Mouse (Mus musculus) liver, embryonic 14.5 days (tissue): ENCODE data around the gene Topbp1. TPM values are rescaled to one million over a fixed set of nuclear protein-coding genes. Genes with fewer than 3 reads are reported as not detected.

Experiments used
- ATAC-seq: fragments of 200-750 bp; cut with Nextera tagmentation; 2 replicates; pipeline ENCODE4 v1.8.0; 2017; ENCODE audit warnings: moderate number of reproducible peaks, mild to moderate bottlenecking, moderate library complexity; ENCODE audit not compliant: insufficient read depth
- DNase-seq, 3 experiments: peaks; one replicate each; pipeline ENCODE4 v3.0.0-alpha.2; 2012 to 2013; ENCODE audit warnings: low read depth in 3 of 3, low spot score in 3 of 3
- H3K27ac ChIP-seq: fragments of 300-500 bp; sonication (generic); 2 replicates; pipeline ENCODE4 v1.5.1; 2014; ENCODE audit warnings: moderate library complexity, mild to moderate bottlenecking, control low read depth, inconsistent platforms
- H3K27me3 ChIP-seq: fragments of 300-500 bp; sonication (generic); 2 replicates; pipeline ENCODE4 v1.6.1; 2014; ENCODE audit warnings: mild to moderate bottlenecking, low read length, moderate library complexity; ENCODE audit not compliant: control insufficient read depth, insufficient read depth
- H3K36me3 ChIP-seq: fragments of 300-500 bp; sonication (generic); replicated peaks from 2 replicates; pipeline ENCODE4 v1.6.1; 2014; ENCODE audit warnings: low read depth; ENCODE audit not compliant: control insufficient read depth, insufficient read depth
- H3K4me1 ChIP-seq, 2 experiments: fragments of 200-500 bp in 1 of 2; fragments of 300-500 bp in 1 of 2; sonication (generic) in 1 of 2; replicated peaks; 2 replicates each; pipeline ENCODE4 v1.6.1; 2012 to 2014; ENCODE audit warnings: antibody characterized with exemption in 1 of 2, inconsistent platforms in 1 of 2, low read length in 1 of 2; ENCODE audit not compliant: control insufficient read depth in 2 of 2, insufficient read depth in 2 of 2
- H3K4me2 ChIP-seq: fragments of 300-500 bp; sonication (generic); 2 replicates; pipeline ENCODE4 v1.6.1; 2014; ENCODE audit warnings: low read depth, mild to moderate bottlenecking, control low read depth, moderate library complexity
- H3K4me3 ChIP-seq, 2 experiments: fragments of 200-500 bp in 1 of 2; fragments of 300-500 bp in 1 of 2; sonication (generic) in 1 of 2; 2 replicates each; pipeline ENCODE4 v1.5.1; 2012 to 2014; ENCODE audit warnings: low read depth in 2 of 2, low read length in 2 of 2, mild to moderate bottlenecking in 2 of 2, control low read depth in 1 of 2, inconsistent platforms in 1 of 2, moderate library complexity in 1 of 2; ENCODE audit not compliant: insufficient read depth in 1 of 2
- H3K9ac ChIP-seq: fragments of 300-500 bp; sonication (generic); replicated peaks from 2 replicates; pipeline ENCODE4 v1.6.1; 2014; ENCODE audit warnings: mild to moderate bottlenecking, control low read depth, moderate library complexity
- H3K9me3 ChIP-seq: fragments of 300-500 bp; sonication (generic); 2 replicates; pipeline ENCODE4 v1.6.1; 2016; ENCODE audit warnings: low read length, mixed read lengths; ENCODE audit not compliant: control insufficient read depth
- CTCF ChIP-seq: IDR thresholded peaks from 2 replicates; pipeline ENCODE4 v1.5.1; 2016; ENCODE audit warnings: antibody characterized with exemption, low read depth, control low read depth
- EP300 ChIP-seq: IDR thresholded peaks from 2 replicates; pipeline ENCODE4 v1.6.1; 2016; ENCODE audit warnings: antibody characterized with exemption, low read depth
- WGBS: fragments of 180-500 bp; shearing (Covaris S2); extraction: QIAGEN DNeasy Blood & Tissue Kit; methylation state at CpG from one replicate; pipeline ENCODE4 v1.1.7; 2014; ENCODE audit not compliant: insufficient replicate concordance; 5-methylcytosine and 5-hydroxymethylcytosine counted together
- polyA plus RNA-seq, 2 experiments: library from polyadenylated mRNA; depleted of rRNA in 1 of 2; stranded (reverse) in 1 of 2; unstranded in 1 of 2; fragments of >200 nt; fragmentation: Nextera tagmentation in 1 of 2; extraction: Ambion mirVana in 1 of 2; gene quantifications; 2 replicates each; pipeline versions ENCODE4 v1.2.1 to v1.2.3; 2012 to 2014

Gene Topbp1
- polyA plus RNA-seq, 2 experiments = 36.4 to 43.3 TPM

- 3% methylated on average over 93 of the region's 95 CpGs for WGBS
- Histone ChIP-seq H3K27me3 (no peaks in the 10 kb centered on the region), H3K36me3 (peaks cover 13% of the 10 kb centered on the region), H3K4me2 (peak within 1 kb of the TSS; percentile 95), H3K9me3 (no peaks in the 10 kb centered on the region), H3K9ac (peak within 1 kb of the TSS; percentile 98), H3K4me1 (peaks cover 7 to 17% of the 10 kb centered on the region in 2 experiments), H3K27ac (peak within 1 kb of the TSS; percentile 91), H3K4me3 (peak within 1 kb of the TSS; percentile 88 to 95)
- no peak for TF ChIP-seq EP300
- TF ChIP-seq CTCF = peak; percentile 44; the same call in 1 of the 2 replicates
- DNase-seq (peak; percentile 100), ATAC-seq (peak; percentile 94)
Observed at GRCm38 (mm10) chr9:103365290-103366247, 60.6 kb downstream of the Topbp1 start, which contains the start of gene Cdv3. Gene Cdv3 (minus strand): TSS chr9:103365840.

GRCm38 (mm10) chr9:103366356-103366755 is 61.3 kb downstream of the Topbp1 start:
- 60% methylated on average over 9 of the region's 9 CpGs for WGBS
- ATAC-seq = no peak
- Histone ChIP-seq H3K36me3 (peaks cover 13% of the 10 kb centered on the region), H3K9me3 (no peaks in the 10 kb centered on the region), H3K27ac (peak overlapping the region; percentile 13), H3K27me3 (no peaks in the 10 kb centered on the region), H3K4me2 (peak overlapping the region; percentile 77), H3K4me3 (peak overlapping the region; percentile 46 to 55), H3K4me1 (peaks cover 7 to 17% of the 10 kb centered on the region in 2 experiments), H3K9ac (peak overlapping the region; percentile 38)
- no peak for DNase-seq
- no peak for TF ChIP-seq EP300
- TF ChIP-seq CTCF = no peak

- Histone ChIP-seq H3K4me2 (no peak overlapping the region), H3K4me3 (no peak overlapping the region), H3K9ac (no peak overlapping the region), H3K36me3 (no peaks in the 10 kb centered on the region), H3K27me3 (no peaks in the 10 kb centered on the region), H3K9me3 (no peaks in the 10 kb centered on the region), H3K4me1 (peaks cover 7 to 13% of the 10 kb centered on the region in 2 experiments), H3K27ac (no peak overlapping the region)
- 69% methylated on average over 4 of the region's 4 CpGs for WGBS
- no peak for DNase-seq
- TF ChIP-seq EP300 (no peak), CTCF (no peak)
- ATAC-seq = no peak
Observed at GRCm38 (mm10) chr9:103369951-103370350, 64.9 kb downstream of the Topbp1 start.

GRCm38 (mm10) chr9:103372271-103373010 is 67.4 kb downstream of the Topbp1 start:
- no peak overlapping the region for H3K9ac ChIP-seq
- no peaks in the 10 kb centered on the region for H3K9me3 ChIP-seq
- no peak overlapping the region for H3K4me3 ChIP-seq
- WGBS = 48% methylated on average over 5 of the region's 5 CpGs
- no peaks in the 10 kb centered on the region for H3K36me3 ChIP-seq
- DNase-seq = no peak
- no peaks in the 10 kb centered on the region for H3K27me3 ChIP-seq
- no peaks in the 10 kb centered on the region for H3K4me1 ChIP-seq
- H3K27ac ChIP-seq = no peak overlapping the region
- ATAC-seq = no peak
- H3K4me2 ChIP-seq = no peak overlapping the region
- TF ChIP-seq EP300 = no peak
- TF ChIP-seq CTCF = no peak
